Mouse (Mus musculus) spleen, adult 2 months (tissue): Measurements from ENCODE around the gene Tcap.

Source experiments
- CTCF ChIP-seq: fragments of 200-500 bp; IDR thresholded peaks from 2 replicates; pipeline ENCODE4 v1.5.1; 2011; ENCODE audit warnings: mild to moderate bottlenecking, inconsistent platforms; ENCODE audit not compliant: insufficient read depth, insufficient read length, insufficient replicate concordance; ENCODE audit errors: extremely low read depth
- POLR2A ChIP-seq: fragments of 200-500 bp; IDR thresholded peaks from 2 replicates; pipeline ENCODE4 v1.6.1; 2011; ENCODE audit warnings: low read depth, low read length, inconsistent platforms

DNA sequence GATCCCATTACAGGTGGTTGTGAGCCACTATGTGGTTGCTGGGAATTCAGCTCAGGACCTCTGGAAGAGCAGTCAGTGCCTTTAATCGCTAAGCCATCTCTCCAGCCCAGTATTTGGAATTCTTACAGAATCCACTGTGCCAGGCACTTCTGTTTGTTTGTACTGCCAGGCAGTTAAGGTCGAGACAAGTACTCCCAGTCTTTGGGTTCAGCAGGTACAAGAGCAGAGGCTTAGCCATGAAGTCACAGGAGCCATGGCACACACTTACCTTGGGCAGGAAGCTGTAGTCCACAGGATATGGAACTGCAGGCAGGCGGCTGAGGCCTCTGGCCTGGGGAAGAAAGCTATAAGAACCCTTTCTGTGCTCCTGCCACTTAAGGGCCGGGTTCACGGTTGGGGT is 19.8 kb upstream of the Tcap start:
- TF ChIP-seq CTCF, result no peak
- no peak for TF ChIP-seq POLR2A
